Mouse (Mus musculus): ENCODE measurements at regions not wholly inside any gene's neighbourhood (a gene's known extent, or its start where the extent isn't known, plus 50 kb on each side); places are given as distances from the start of the nearest gene placed in this dataset.

DNA sequence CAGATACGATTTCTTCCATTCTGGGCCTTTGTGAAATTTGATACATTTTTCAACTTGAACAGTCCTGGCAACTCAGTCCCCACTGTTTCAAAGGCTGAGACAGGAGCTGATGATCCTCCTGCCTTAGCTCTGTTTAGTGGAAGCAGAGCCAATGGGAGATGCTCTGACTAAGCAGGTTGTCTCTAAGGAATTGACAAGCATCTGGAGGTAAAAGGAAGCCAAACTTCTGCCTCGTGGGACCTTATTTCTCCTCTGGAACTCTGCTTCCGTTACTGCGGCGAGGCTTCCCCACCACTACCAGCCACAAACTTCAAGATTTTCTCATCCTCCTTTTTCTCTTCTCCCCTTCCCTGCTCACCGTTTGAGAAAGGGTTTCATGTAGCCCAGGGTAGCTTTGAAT is 78.4 kb downstream of the Edn1 start:
- no peak for TF ChIP-seq CTCF (IDR thresholded peaks at IDR 0.05; ENCODE audit: control insufficient read depth, insufficient read depth, low read length)
- TF ChIP-seq POLR2A (IDR thresholded peaks at IDR 0.05; ENCODE audit: borderline replicate concordance, control insufficient read depth, low read depth, low read length) = no peak
